Mouse (Mus musculus) heart, adult 8-10 months (tissue): ENCODE results near the gene Tmed3. TPM values are rescaled to one million over a fixed set of nuclear protein-coding genes. Genes with fewer than 3 reads are reported as not detected.

Experiments used
- DNase-seq: peaks from one replicate; pipeline ENCODE4 v3.0.0; 2022; ENCODE audit warnings: low spot score
- total RNA-seq, 4 experiments: library from RNA; stranded (reverse); gene quantifications; 2 replicates each; pipeline ENCODE4 v1.2.4; 2022

Tmed3 gene
- 10 to 100 TPM; 21.9 to 30.3 (median 28.0) TPM for total RNA-seq

DNA sequence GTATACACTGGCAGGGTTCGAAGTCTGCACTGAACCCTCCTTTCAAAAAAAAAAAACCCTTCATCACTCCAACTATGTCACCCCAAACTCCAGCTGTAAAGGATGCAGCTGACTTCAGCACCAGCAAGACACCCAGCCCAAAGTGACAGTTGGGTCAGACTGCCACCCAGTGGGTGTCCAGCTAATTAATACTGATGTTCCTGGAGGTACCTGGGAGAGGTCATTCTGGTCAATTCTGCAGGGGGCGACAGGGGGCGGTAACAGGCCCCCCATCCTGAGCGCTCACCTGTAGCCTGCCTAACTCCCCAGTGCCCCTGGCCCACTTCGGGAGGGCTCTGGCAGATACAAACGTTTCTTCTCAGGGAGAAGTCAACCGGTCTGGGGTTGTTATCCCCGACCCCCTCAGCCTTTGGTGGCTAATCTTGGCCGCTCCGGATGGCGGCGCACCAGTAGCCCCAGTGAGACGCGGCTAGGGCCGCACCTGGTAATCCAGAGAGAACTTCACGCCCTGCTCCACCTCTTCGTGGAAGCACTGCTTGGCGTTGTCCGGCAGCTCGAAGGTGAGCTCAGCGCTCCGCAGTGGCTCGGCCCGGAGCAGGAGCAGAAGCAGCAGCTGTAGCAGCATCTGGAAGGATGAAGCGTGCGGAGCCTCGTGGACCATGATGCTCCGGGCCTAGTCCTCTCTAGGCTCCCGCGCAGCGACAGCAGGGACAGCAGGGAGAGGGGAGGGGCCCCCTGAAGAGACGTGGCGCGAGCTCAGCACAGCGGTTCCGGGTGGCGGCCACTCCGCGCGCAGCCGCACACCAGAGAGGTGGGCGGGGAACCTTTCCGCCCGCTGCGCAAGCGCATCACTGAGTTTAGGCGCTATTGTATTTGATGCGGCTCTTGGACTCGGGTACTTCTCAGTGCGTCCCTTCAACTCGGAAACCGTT lies at the start of gene Tmed3:
Tmed3 (minus strand) TSS at position 804 of the 932 bp plus-strand sequence.
- DNase-seq, result peak; percentile 92

DNA sequence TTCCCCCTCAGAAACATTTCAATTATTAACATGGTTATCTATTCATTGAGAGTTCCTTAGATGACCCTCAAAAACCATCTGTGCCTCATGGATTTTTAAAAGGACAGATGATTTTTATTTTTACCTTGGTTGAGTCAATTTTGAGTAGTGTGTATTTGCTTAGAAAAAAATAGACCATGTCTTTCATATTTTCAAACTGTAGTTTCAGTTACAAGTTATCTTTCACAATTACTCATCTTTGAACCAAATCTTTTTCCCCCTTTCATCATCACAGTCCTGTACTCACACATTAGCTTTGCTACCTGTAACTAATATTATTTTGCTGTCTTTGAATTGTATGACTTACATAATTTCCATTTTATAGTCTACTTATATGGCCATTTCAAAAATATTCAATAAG lies 35.2 kb upstream of the Tmed3 start:
- no peak for DNase-seq

DNA sequence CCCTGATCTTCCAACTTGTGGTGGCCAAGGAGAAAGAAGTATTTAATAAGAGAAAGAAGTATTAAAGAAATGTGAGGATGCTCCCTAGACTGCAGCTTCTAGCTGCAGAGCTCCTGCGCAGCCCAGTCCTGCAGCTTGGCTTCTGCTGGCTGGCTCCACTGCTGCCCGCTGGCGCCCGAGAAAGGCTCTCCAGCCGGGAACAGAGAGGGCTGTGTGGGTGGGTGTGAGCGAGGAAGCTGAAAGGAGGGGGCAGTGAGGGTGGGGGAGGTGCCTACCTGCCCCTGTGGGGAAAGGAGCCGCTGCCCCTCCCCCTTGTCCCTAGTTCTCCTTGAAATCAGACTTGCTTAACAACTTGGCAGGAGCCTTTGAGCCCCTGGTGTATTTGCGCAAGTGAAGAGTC lies 33.4 kb upstream of the Tmed3 start, which contains the start of gene Ankrd34c:
Ankrd34c (minus strand) TSS at position 181 of the 400 bp plus-strand sequence.
- DNase-seq, result no peak

DNA sequence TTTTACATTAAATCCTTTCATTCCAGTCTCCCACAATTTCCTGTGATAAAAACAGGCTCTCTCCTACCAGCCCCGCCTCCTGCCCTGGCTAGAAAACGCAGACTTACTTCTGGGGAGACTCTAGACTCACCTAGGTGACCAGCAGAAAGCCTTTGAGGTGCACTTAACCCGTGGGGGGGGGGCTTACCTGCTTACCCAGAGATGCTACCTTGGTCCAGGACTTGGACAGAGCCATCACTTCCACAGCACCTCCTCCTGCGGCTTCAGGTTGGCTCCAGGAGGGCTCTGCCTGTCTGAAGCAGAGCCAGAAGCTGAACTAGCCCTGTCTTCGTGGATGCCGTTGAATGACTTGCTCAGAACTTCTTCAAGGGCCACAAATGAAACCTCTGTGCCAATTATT lies 33.0 kb upstream of the Tmed3 start:
- no peak for DNase-seq

DNA sequence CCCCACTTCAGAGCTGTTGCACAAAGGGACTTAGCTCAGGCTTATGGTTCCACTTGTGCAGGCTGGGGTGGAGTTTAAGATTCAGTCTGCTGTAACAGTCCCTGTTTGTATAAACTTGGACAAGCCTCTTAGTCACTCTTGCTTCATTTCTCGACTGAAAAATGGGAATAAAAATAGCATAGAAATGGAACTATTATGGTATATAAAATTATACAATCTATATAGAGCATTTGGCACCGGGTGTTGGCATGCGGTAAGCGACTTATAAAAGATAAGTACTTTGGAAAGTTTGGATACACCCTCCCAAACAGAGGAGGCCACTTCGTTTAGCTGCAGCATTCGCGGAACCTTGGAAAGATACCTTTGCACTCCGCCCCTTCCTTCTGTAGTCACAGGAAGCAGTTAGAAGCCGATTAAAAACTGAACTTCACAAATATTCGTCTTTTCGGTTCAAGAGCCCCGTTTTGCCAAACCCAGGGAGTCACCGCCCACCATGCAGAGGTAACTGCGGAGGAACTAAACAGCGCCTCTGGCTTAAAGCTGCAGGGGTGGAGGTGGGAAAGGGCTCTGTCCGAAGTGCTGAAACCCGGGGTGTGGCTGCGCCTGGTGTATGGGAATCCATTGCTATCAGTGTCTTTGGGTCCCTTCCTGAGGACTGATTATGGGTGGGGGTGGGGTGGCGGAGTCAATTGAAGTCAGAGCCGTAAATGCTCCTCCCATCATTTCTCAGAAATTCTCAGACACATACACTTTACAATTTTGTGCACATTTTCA lies 32.3 kb upstream of the Tmed3 start:
- DNase-seq, result no peak

DNA sequence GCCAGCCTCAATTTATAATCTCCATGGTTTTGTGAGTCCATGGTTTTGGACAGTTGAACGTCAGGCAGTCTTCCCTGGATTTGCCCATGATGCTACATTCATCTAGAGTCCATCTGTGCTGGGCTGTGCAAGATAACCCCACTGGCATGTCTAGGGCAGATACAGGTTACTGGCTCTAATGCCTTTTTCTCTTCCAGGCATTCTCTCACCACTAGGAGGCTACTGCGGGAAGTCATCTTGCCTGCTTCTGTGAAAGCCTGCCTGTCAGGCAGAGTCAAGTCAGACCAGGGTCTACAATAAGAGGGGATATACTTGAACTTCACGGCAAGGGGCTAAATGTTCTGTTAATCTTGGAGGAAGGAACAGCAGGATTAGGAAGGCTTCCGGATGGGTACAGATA lies 2.0 kb upstream of the Tmed3 start:
- DNase-seq, result no peak

DNA sequence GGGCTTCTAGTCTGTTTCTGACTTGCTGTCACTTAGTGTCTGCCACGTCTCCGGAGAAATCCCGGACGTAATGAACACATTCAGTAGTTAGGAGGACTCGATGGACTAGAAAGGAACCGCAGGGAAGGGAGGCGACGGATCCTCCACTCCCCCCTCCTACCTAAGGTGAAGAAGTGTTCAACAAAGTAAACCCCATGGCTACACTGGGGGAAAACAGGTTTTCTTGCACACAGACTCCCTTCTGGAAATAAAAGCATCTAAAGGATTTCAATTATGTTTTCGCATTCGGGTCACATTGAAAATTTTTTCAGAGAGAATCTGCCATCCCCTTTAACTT lies 297 bp upstream of the Tmed3 start:
- DNase-seq, result no peak

DNA sequence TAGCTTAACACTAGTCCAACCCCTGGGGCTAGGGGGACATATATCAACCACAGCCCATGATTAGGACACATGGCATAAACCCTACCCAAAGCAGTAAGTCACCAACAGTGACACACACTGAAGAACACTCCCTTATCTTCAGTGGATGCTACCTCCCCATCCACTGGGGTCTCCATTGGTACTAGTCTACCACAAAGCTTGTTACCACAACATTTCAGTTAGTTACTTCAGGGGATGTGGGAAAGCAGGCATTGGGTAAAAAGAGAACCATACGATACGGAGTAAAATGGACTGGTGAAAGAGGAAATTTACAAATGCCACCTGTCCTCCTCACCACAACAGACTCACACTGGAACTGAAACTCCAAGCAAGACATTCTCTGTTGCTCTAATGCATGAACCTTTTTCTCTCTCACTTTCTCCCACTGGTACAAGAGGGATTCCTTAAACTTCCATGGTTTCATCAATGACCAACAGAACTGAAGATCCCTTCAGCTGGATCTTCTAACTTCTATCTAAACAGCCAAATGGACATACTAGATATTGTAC lies 3.9 kb downstream of the Tmed3 start:
- no peak for DNase-seq

DNA sequence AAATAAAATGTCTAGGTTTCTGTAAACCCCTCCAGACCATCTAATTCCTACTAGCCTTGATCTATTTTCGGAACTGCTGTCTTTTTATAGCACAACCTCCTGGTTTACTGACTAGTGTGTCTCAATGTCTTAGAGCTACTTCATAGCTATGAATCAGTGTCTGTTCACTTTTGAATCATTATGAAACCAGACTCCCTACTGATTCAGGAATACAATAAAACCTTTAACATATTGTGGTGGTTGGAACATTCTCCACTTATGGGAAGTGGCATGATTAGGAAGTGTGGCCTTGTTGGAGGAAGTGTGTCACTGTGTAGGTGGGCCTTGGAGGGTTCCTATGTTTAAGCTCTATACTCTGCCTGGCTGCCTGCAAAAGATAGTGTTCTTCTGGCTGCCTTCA lies 9.7 kb downstream of the Tmed3 start:
- DNase-seq, result no peak

DNA sequence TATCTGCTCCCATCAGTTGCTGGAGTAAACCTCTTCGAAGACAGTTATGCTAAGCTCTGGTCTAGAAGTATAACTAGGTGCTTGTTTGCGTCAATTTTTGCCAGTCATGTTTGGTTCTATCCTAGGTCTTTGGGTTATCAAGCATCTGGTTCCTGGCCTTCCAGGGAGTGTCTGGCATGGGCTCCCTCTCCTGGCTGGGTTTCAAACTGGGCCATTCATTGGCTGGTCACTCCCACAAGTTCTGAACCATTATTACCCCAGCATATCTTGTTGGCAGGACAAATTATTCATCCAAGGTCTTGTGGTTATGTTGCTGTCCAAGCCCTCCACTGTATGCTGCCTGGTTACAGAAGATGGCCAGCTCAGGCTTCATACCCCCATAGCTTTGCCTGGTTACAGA lies 11.2 kb downstream of the Tmed3 start:
- DNase-seq, result no peak

DNA sequence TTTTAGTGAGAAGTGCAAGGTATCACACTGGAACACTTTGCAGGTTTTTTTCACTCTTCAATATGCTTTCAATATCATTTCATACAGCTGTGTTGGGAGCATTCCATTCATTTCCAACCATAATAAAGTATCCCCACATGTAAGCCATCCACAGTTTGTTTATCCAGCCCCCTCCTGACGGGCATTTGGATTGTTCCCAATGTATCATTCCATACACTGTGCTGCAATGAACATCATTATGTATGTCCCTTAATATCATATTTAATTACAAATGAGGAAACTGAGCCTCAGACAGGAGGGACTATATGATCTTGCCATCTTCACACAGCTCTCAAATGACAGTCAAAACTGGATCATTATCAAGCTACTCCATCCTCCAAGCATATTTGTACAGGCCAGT lies 15.7 kb downstream of the Tmed3 start:
- no peak for DNase-seq

DNA sequence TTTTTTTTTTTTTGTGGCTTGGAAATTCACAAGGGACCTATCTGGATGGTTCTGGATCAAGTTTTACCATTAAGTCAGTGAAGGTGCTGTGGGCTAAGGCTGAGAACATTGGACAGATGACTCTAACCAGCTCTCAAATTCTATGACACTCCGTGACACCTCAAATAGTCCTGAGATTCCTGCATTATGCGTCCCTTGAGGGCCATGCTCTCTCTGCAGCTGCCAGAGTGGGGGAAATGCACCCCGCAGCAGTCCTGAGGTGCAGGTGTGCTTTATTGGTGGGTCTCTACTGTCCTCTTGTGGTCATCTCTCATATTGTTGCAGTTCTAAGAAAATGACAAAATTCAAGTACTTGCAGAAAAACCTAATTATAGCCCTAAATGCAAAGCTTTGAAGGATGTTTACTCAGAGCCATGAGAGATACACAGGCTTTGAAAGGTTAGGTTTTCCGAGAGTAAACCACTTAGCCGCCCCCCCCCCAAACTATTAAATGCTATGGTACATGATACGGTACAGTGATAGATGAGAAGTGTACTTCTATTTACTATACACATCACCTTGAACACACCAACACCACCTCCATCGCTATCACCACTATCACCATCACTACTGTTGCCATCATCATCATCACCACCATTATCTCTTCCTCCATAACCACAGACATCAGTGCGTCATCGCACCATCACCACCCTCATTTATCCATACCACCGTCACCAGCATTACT lies 17.2 kb downstream of the Tmed3 start:
- DNase-seq, result no peak

DNA sequence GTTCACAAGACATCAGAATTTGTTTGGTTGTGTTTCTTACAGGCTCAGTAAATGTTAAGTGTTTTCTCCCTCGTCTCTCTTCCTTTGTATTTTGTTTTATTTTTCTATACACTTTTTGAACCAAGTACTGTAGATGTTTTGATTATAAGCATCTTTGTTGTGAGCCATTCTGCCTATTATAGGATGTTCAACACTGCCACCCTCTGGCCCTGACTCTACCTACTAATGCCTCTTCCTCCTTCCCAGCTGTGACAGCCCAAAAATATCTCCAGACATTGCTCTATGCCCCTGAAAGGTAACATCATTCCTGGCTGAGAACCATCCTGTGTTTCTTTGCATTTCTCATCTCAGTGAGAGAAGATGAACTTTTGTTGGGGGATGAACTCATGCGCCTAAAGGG lies 18.6 kb downstream of the Tmed3 start:
- no peak for DNase-seq

DNA sequence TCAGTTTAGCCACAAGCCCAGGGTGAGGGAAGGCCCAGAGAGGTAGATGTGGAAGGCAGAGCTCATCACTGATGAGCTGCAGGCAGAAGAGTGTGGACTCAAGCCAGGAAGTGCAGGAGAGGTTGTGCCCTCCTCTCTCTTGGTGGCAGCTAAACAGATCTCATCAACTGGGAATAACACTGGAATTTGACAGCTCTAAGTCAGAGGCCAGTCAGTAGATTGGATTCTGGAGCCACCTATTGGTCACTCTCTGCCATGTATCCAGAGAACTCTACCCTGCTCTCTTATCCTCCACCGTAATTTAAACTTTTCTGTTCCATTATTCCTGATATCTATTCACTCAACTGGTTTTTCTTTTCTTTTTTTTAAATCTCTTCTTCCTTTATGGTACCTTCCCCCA lies 25.9 kb downstream of the Tmed3 start:
- DNase-seq, result no peak

DNA sequence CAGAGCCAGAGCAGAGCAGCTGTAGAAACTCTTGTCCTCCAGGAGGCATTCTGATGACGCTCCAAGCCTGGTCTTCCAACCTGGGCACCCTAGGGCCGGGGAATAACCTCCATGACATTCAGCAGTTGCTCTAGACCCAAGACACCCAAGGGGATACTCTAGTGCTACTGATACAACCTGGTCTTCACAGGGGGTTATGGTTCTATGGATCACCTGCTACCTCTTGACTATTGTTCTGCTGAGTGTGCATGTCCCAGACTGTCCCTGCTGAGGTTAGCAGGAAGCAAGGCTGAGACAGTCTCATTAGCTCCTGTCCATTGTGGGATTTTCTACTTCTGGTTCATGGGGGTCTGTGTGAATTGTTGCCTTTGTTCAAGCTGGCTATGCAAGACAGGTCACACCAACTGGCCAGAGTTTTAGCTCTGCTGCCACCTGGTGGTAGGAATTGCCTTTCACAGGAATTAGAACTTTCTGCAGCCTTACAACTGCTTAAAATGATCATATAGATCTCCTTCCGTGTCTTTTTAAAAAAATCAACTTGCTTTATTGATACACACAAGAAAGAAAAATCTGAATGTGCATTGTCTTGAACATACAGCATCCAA lies 30.8 kb downstream of the Tmed3 start:
- DNase-seq, result peak; percentile 61

DNA sequence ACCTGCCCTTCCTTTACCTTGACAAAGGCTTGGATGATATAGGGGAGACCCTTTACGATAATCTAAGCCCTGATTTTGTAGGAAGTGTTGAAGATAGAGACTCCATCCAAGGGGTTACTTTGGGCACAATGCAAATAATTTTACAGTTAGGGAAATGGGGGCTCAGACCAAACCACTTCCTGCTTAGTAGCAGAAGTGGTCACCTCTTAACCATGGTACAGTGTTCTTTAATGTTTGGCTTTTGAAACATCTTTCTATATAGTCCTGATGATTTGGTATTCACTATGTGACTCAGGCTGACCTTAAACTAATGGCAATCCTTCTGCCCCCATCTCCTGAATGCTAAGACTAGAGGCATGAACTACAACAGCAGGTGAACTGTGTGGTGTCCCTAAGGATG lies 31.5 kb downstream of the Tmed3 start:
- no peak for DNase-seq

DNA sequence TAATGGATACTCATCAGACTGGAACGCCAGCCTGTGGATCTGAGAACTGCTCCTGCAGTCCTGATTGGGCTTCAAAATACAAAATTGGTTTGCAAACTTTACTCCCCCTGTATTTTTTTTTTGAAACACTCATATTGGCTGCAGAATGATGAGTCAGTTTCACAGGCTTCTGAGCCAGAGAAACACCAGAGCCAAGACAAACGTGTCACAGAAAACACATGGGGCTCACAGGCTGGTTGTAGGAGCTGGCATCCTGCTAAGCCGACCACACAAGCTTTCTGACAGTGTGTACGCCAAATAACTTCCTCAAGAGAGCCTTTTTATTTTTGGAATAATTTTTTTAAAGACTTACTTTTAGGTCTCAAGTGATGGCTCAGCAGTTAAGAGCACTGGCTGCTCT lies 35.0 kb downstream of the Tmed3 start:
- no peak for DNase-seq

DNA sequence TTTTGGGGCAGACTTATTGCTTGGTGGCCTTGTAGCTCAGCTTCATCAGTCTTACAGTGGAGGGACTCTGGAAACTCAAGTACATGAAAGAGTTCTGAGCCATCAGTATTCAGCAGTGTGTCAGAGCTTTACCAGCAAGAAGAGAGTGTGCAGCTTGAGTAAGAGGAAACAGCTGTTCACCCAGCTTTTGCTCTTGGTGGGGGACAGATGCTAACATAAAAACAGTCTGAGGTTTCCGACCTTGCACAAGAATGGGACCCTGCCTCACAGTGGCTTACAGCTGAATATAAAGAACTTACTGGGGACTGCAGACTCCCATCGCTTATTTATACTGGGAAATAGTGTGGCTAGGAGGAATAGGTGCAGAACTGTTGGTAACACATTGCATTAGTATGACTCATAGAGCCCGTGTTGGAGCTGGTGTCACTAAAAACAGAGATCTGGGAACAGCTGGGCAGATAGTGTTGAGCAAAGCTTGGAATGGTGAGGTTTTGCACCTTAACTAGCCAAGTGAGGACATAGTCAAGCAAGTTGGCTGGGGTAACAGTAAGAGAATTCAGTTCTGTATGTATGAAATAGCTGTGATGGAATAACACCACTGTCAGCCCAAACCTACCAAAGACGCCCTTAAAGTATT lies 37.4 kb downstream of the Tmed3 start:
- DNase-seq, result no peak

DNA sequence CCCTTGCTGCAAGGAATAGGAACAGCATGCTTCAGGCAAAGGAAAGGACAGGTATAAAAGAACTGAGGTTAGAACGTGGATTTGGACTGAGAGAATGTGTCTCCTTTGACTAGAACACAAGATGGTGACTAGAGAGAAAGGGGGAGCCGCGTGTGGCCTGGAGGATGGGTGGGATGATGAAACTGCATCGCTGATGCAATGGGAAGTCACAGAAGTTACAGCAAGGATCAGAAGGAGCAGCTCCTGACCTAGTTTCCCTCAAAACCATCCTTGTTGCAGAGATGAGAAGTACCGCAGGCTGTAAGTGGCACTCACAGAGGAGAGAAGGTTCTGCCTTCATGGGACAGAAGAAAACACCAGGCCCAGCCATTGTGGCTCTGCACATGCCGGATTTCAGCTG lies 54.0 kb downstream of the Tmed3 start:
- DNase-seq, result no peak
